Mouse (Mus musculus) lung, postnatal 0 days (tissue): ENCODE results near the gene Csgalnact2. TPM values are rescaled to one million over a fixed set of nuclear protein-coding genes. Genes with fewer than 3 reads are reported as not detected.

Experiments
- ATAC-seq: fragments of 200-750 bp; cut with Nextera tagmentation; 2 replicates; pipeline ENCODE4 v1.8.0; 2017; ENCODE audit warnings: moderate library complexity
- DNase-seq: peaks from one replicate; pipeline ENCODE4 v3.0.0-alpha.2; 2016; ENCODE audit warnings: low spot score
- H3K27ac ChIP-seq: fragments of 300-500 bp; sonication (generic); 2 replicates; pipeline ENCODE4 v1.5.1; 2014; ENCODE audit warnings: antibody characterized with exemption, mild to moderate bottlenecking, low read length, mixed read lengths
- H3K27me3 ChIP-seq: fragments of 300-500 bp; sonication (generic); replicated peaks from 2 replicates; pipeline ENCODE4 v1.6.1; 2014; ENCODE audit warnings: low read length, mixed read lengths; ENCODE audit not compliant: insufficient read depth
- H3K36me3 ChIP-seq: fragments of 300-500 bp; sonication (generic); 2 replicates; pipeline ENCODE4 v1.6.1; 2014; ENCODE audit warnings: low read length, mixed read lengths; ENCODE audit not compliant: insufficient read depth
- H3K4me1 ChIP-seq: fragments of 300-500 bp; sonication (generic); 2 replicates; pipeline ENCODE4 v1.6.1; 2014; ENCODE audit warnings: antibody characterized with exemption, low read depth, low read length, mixed read lengths; ENCODE audit not compliant: insufficient read depth
- H3K4me2 ChIP-seq: fragments of 300-500 bp; sonication (generic); replicated peaks from 2 replicates; pipeline ENCODE4 v1.6.1; 2014; ENCODE audit warnings: low read depth, mild to moderate bottlenecking, low read length, moderate library complexity, mixed read lengths
- H3K4me3 ChIP-seq: fragments of 300-500 bp; sonication (generic); 2 replicates; pipeline ENCODE4 v1.5.1; 2014; ENCODE audit warnings: low read depth, low read length
- H3K9ac ChIP-seq: fragments of 300-500 bp; sonication (generic); replicated peaks from 2 replicates; pipeline ENCODE4 v1.6.1; 2014; ENCODE audit warnings: low read depth, mild to moderate bottlenecking
- H3K9me3 ChIP-seq: fragments of 300-500 bp; sonication (generic); 2 replicates; pipeline ENCODE4 v1.6.1; 2016; ENCODE audit warnings: low read length, mixed read lengths
- CTCF ChIP-seq: IDR thresholded peaks from 2 replicates; pipeline ENCODE4 v1.5.1; 2016; ENCODE audit warnings: antibody characterized with exemption, mild to moderate bottlenecking
- EP300 ChIP-seq: IDR thresholded peaks from 2 replicates; pipeline ENCODE4 v1.6.1; 2016; ENCODE audit warnings: antibody characterized with exemption, mild to moderate bottlenecking, control low read depth
- WGBS: fragments of 180-500 bp; shearing (Covaris S2); extraction: QIAGEN DNeasy Blood & Tissue Kit; methylation state at CpG from one replicate; pipeline ENCODE4 v1.1.7; 2014; 5-methylcytosine and 5-hydroxymethylcytosine counted together
- polyA plus RNA-seq: library from polyadenylated mRNA; unstranded; fragments of >200 nt; fragmentation: Nextera tagmentation; extraction: Ambion mirVana; gene quantifications from 2 replicates; pipeline ENCODE4 v1.2.1, GENCODE M21; 2015

Gene Csgalnact2
- polyA plus RNA-seq, result 35.2 and 36.6 TPM in 2 replicates

DNA sequence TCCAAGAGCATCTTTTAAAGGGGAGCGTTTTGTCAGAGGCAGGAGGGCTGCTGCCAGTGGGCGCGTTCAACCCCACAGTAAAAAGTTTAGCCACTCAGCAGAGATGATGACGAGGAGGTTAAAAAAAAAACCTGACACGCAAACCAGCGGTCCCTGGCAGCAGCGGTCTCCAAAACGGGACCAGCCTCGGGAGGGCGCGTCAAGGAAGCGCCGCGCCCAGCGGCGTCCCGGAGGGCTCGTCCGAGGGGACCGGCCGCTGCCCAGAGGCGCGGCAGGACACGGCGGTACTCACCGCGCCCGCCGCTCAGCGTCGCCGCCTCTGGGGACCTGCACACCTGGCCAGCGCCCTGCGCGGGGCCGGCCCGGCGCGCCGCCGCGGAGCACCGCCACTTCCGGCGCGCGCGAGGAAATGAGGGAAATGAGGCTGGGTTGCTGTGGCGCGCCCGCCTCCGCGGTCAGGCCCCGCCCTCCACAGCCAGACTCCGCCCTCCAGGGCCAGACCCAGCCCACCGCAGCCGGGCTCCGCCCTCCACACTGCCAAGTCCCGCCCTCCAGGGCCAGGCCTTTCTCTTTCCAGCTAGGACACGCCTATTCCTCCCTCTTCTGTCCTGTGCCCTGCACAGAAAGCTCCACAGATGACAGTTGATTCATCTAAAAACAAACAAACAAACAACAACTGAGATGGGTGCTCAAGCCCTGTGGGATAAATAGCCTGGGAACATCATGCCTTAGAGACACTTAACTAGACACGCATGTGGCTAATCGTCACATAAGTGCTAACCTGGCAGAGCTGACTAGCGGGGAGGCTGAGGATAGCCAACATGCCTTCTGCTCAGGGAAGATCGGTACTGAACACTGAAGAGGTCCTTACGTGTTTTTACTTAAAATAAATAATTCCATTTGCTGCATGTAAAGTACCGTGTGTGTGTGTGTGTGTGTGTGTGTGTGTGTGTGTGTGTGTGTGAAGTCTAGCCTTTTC is at the start of gene Csgalnact2:
Gene Csgalnact2, minus strand, starts transcription at position 410 of the 979 bp plus-strand sequence.
- Histone ChIP-seq H3K9ac (peak within 1 kb of the TSS; percentile 64), H3K36me3 (no peaks in the 10 kb centered on the region), H3K4me3 (peak within 1 kb of the TSS; percentile 78), H3K4me1 (no peaks in the 10 kb centered on the region; the same call in 1 of the 2 replicates), H3K9me3 (no peaks in the 10 kb centered on the region), H3K27me3 (no peaks in the 10 kb centered on the region), H3K27ac (peak within 1 kb of the TSS; percentile 90), H3K4me2 (peak within 1 kb of the TSS; percentile 63)
- WGBS, result 9% methylated on average over 44 of the region's 66 CpGs
- TF ChIP-seq EP300 (no peak), CTCF (peak; percentile 28)
- DNase-seq (peak; percentile 96), ATAC-seq (peak; percentile 100)

- no peak for ATAC-seq
- 73% methylated on average over 9 of the region's 9 CpGs for WGBS
- no peaks in the 10 kb centered on the region for H3K27me3 ChIP-seq
- no peak for DNase-seq
- H3K4me3 ChIP-seq, result no peak overlapping the region
- no peak overlapping the region for H3K9ac ChIP-seq
- no peaks in the 10 kb centered on the region for H3K4me1 ChIP-seq
- no peaks in the 10 kb centered on the region for H3K36me3 ChIP-seq
- no peak overlapping the region for H3K27ac ChIP-seq
- H3K9me3 ChIP-seq, result no peaks in the 10 kb centered on the region
- no peak for TF ChIP-seq CTCF
- no peak for TF ChIP-seq EP300
- H3K4me2 ChIP-seq, result no peak overlapping the region
Measured at GRCm38 (mm10) chr6:118188599-118188998, 49.7 kb upstream of the Csgalnact2 start.

DNA sequence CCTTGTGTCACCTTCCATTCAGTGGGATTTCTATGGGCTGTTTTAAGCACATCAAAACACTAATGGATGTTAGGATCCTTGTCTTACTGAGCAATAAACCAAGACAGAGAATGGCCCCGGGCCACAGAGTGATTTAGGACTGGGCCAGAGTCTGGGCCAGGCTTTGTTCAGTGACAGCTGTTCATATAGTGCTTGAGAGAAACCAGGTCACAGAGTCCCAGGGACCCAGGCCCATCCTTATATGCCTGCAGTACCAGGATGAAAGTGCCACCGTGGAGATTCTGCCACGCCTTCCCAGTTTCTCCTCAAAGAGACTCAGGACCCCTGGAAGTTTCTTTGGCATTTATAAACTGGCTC is 48.3 kb upstream of the Csgalnact2 start:
- no peaks in the 10 kb centered on the region for H3K36me3 ChIP-seq
- no peaks in the 10 kb centered on the region for H3K27me3 ChIP-seq
- ATAC-seq (no peak), DNase-seq (no peak)
- WGBS, result 82% methylated on average over 3 of the region's 3 CpGs
- H3K4me2 ChIP-seq, result no peak overlapping the region
- no peak for TF ChIP-seq EP300
- no peak for TF ChIP-seq CTCF
- no peaks in the 10 kb centered on the region for H3K4me1 ChIP-seq
- H3K4me3 ChIP-seq, result no peak overlapping the region
- H3K9me3 ChIP-seq, result no peaks in the 10 kb centered on the region
- no peak overlapping the region for H3K27ac ChIP-seq
- no peak overlapping the region for H3K9ac ChIP-seq

DNA sequence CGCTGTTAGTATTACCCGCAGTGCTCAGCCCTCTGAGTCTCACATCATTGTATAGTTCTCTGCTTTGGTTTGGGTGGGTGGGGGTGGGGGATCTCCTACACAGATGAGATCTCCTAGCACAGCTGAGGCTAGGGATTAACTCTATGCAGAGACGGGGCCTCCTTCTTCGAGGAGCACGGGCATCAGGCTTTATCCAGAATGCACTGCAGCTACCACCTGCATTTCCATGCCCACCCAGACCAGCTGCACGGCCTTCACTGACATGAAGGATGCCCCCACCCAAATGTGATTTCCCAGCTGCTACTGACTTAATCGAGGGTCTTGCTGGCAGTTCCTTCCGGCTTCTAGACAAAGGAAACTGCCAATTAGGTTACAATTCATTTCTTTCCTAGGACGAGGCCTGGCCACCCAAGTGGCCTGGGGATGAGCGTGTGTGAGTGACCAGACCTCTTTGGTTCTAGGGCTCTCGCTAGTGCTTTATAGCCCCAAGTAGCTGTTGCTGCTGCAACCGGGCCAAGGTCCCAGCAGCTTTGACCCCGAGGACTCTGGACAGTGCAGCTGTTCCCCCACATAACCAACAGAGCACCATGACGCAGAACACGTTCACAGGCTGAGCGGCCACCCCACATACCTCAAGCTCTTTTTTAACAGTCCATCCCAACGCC is 47.8 kb upstream of the Csgalnact2 start:
- H3K9me3 ChIP-seq, result no peaks in the 10 kb centered on the region
- ATAC-seq (no peak), DNase-seq (no peak)
- H3K4me2 ChIP-seq, result no peak overlapping the region
- H3K4me3 ChIP-seq, result no peak overlapping the region
- TF ChIP-seq CTCF (no peak), EP300 (no peak)
- H3K27me3 ChIP-seq, result no peaks in the 10 kb centered on the region
- H3K36me3 ChIP-seq, result no peaks in the 10 kb centered on the region
- WGBS, result 73% methylated on average over 17 of the region's 17 CpGs
- no peaks in the 10 kb centered on the region for H3K4me1 ChIP-seq
- H3K9ac ChIP-seq, result no peak overlapping the region
- H3K27ac ChIP-seq, result no peak overlapping the region

- ATAC-seq (no peak), DNase-seq (no peak)
- Histone ChIP-seq H3K9ac (no peak overlapping the region), H3K36me3 (no peaks in the 10 kb centered on the region), H3K9me3 (no peaks in the 10 kb centered on the region), H3K27me3 (no peaks in the 10 kb centered on the region), H3K4me1 (no peaks in the 10 kb centered on the region), H3K27ac (no peak overlapping the region), H3K4me2 (no peak overlapping the region), H3K4me3 (no peak overlapping the region)
- 88% methylated on average over 10 of the region's 10 CpGs for WGBS
- TF ChIP-seq CTCF (no peak), EP300 (no peak)
Measured at GRCm38 (mm10) chr6:118184126-118184525, 45.2 kb upstream of the Csgalnact2 start.

GRCm38 (mm10) chr6:118180085-118180423 is 41.1 kb upstream of the Csgalnact2 start:
- no peak overlapping the region for H3K27ac ChIP-seq
- DNase-seq (no peak), ATAC-seq (no peak)
- 68% methylated on average over 12 of the region's 12 CpGs for WGBS
- TF ChIP-seq CTCF (no peak), EP300 (no peak)
- no peaks in the 10 kb centered on the region for H3K4me1 ChIP-seq
- H3K27me3 ChIP-seq, result no peaks in the 10 kb centered on the region
- H3K9me3 ChIP-seq, result no peaks in the 10 kb centered on the region
- no peak overlapping the region for H3K9ac ChIP-seq
- H3K4me2 ChIP-seq, result no peak overlapping the region
- no peaks in the 10 kb centered on the region for H3K36me3 ChIP-seq
- no peak overlapping the region for H3K4me3 ChIP-seq
